Mouse (Mus musculus): ENCODE measurements at regions not wholly inside any gene's neighbourhood (a gene's known extent, or its start where the extent isn't known, plus 50 kb on each side); places are given as distances from the start of the nearest gene placed in this dataset.
"Not testable (repeated sequence)": the region's sequence is repeated elsewhere in the genome, so short reads cannot be mapped to it uniquely, and the experiment has no call there.

- TF ChIP-seq FLI1 (IDR thresholded peaks at IDR 0.05; ENCODE audit: low read length) (no peak), GATA1 (IDR thresholded peaks at IDR 0.05; ENCODE audit: borderline replicate concordance, low read length) (no peak)
- peaks cover 31% of the 10 kb centered on the region for H3K4me1 ChIP-seq
- H3K36me3 ChIP-seq (replicated peaks; ENCODE audit: low read length), result no peaks in the 10 kb centered on the region
- H3K4me3 ChIP-seq (replicated peaks), result no peak overlapping the region
- H3K27me3 ChIP-seq (replicated peaks), result peaks cover 17% of the 10 kb centered on the region
- no peaks in the 10 kb centered on the region for H3K9me3 ChIP-seq
These were observed 82.9 kb upstream of the Cep85l start for GRCm38 (mm10) chr10:53462449-53463308.

GRCm38 (mm10) chr10:53461070-53461781 lies 81.5 kb upstream of the Cep85l start:
- H3K27me3 ChIP-seq (replicated peaks), result peaks cover 15% of the 10 kb centered on the region
- TF ChIP-seq GATA1 (IDR thresholded peaks at IDR 0.05; ENCODE audit: borderline replicate concordance, low read length), result no peak
- no peak for TF ChIP-seq FLI1 (IDR thresholded peaks at IDR 0.05; ENCODE audit: low read length)
- no peaks in the 10 kb centered on the region for H3K9me3 ChIP-seq
- no peaks in the 10 kb centered on the region for H3K36me3 ChIP-seq (replicated peaks; ENCODE audit: low read length)
- no peak overlapping the region for H3K4me3 ChIP-seq (replicated peaks)
- H3K4me1 ChIP-seq, result peaks cover 23% of the 10 kb centered on the region

- peaks cover 13% of the 10 kb centered on the region for H3K27me3 ChIP-seq (replicated peaks)
- not testable (repeated sequence) for H3K36me3 ChIP-seq (replicated peaks; ENCODE audit: low read length); H3K4me3 ChIP-seq (replicated peaks); H3K9me3 ChIP-seq
- H3K4me1 ChIP-seq, result peaks cover 24% of the 10 kb centered on the region
These were observed 80.0 kb upstream of the Cep85l start for GRCm38 (mm10) chr10:53459706-53460105.

GRCm38 (mm10) chr10:53456027-53456713 lies 76.4 kb upstream of the Cep85l start:
- peaks cover 8% of the 10 kb centered on the region for H3K4me1 ChIP-seq
- no peak for TF ChIP-seq GATA1 (IDR thresholded peaks at IDR 0.05; ENCODE audit: borderline replicate concordance, low read length)
- TF ChIP-seq FLI1 (IDR thresholded peaks at IDR 0.05; ENCODE audit: low read length), result no peak
- H3K9me3 ChIP-seq, result peaks cover 5% of the 10 kb centered on the region
- H3K27me3 ChIP-seq (replicated peaks), result peaks cover 4% of the 10 kb centered on the region
- H3K36me3 ChIP-seq (replicated peaks; ENCODE audit: low read length), result no peaks in the 10 kb centered on the region
- no peak overlapping the region for H3K4me3 ChIP-seq (replicated peaks)

GRCm38 (mm10) chr10:53444789-53445188 lies 65.0 kb upstream of the Cep85l start:
- peaks cover 9% of the 10 kb centered on the region for H3K9me3 ChIP-seq
- H3K4me1 ChIP-seq, result peaks cover 2% of the 10 kb centered on the region; the same call in 1 of the 2 replicates
- peaks cover 1% of the 10 kb centered on the region for H3K27me3 ChIP-seq (replicated peaks)
- no peak overlapping the region for H3K4me3 ChIP-seq (replicated peaks)
- TF ChIP-seq FLI1 (IDR thresholded peaks at IDR 0.05; ENCODE audit: low read length) (no peak), GATA1 (IDR thresholded peaks at IDR 0.05; ENCODE audit: borderline replicate concordance, low read length) (no peak)
- peaks cover 3% of the 10 kb centered on the region for H3K36me3 ChIP-seq (replicated peaks; ENCODE audit: low read length)

- H3K4me3 ChIP-seq (replicated peaks), result no peak overlapping the region
- TF ChIP-seq FLI1 (IDR thresholded peaks at IDR 0.05; ENCODE audit: low read length) (no peak), GATA1 (IDR thresholded peaks at IDR 0.05; ENCODE audit: borderline replicate concordance, low read length) (no peak)
- no peaks in the 10 kb centered on the region for H3K27me3 ChIP-seq (replicated peaks)
- peaks cover 9% of the 10 kb centered on the region for H3K9me3 ChIP-seq
- H3K36me3 ChIP-seq (replicated peaks; ENCODE audit: low read length), result peaks cover 3% of the 10 kb centered on the region
- peaks cover 4% of the 10 kb centered on the region for H3K4me1 ChIP-seq
These were observed 63.7 kb upstream of the Cep85l start for GRCm38 (mm10) chr10:53443443-53443842.

GRCm38 (mm10) chr10:53442912-53443311 lies 63.2 kb upstream of the Cep85l start:
- Histone ChIP-seq H3K4me3 (replicated peaks) (no peak overlapping the region), H3K27me3 (replicated peaks) (no peaks in the 10 kb centered on the region), H3K9me3 (peaks cover 9% of the 10 kb centered on the region), H3K4me1 (peaks cover 8% of the 10 kb centered on the region), H3K36me3 (replicated peaks; ENCODE audit: low read length) (peaks cover 3% of the 10 kb centered on the region)
- TF ChIP-seq FLI1 (IDR thresholded peaks at IDR 0.05; ENCODE audit: low read length) (no peak), GATA1 (IDR thresholded peaks at IDR 0.05; ENCODE audit: borderline replicate concordance, low read length) (no peak)

GRCm38 (mm10) chr10:53440251-53440650 lies 60.5 kb upstream of the Cep85l start:
- Histone ChIP-seq H3K4me3 (replicated peaks) (no peak overlapping the region), H3K9me3 (peaks cover 9% of the 10 kb centered on the region), H3K36me3 (replicated peaks; ENCODE audit: low read length) (peaks cover 3% of the 10 kb centered on the region), H3K27me3 (replicated peaks) (no peaks in the 10 kb centered on the region), H3K4me1 (peaks cover 30% of the 10 kb centered on the region)
- no peak for TF ChIP-seq GATA1 (IDR thresholded peaks at IDR 0.05; ENCODE audit: borderline replicate concordance, low read length)
- TF ChIP-seq FLI1 (IDR thresholded peaks at IDR 0.05; ENCODE audit: low read length), result no peak

- H3K36me3 ChIP-seq (replicated peaks; ENCODE audit: low read length), result peaks cover 3% of the 10 kb centered on the region
- H3K9me3 ChIP-seq, result peaks cover 9% of the 10 kb centered on the region
- H3K4me1 ChIP-seq, result peaks cover 33% of the 10 kb centered on the region
- no peaks in the 10 kb centered on the region for H3K27me3 ChIP-seq (replicated peaks)
- no peak overlapping the region for H3K4me3 ChIP-seq (replicated peaks)
- TF ChIP-seq GATA1 (IDR thresholded peaks at IDR 0.05; ENCODE audit: borderline replicate concordance, low read length), result no peak
- TF ChIP-seq FLI1 (IDR thresholded peaks at IDR 0.05; ENCODE audit: low read length), result no peak
These were observed 58.6 kb upstream of the Cep85l start for GRCm38 (mm10) chr10:53438388-53438787.
